Mouse (Mus musculus) liver, adult (tissue): ENCODE data around the gene Npc2.

Source experiments
- GATA4 ChIP-seq: IDR thresholded peaks from 2 replicates; pipeline ENCODE4 v1.6.1; 2014; ENCODE audit warnings: mild to moderate bottlenecking, low read length; ENCODE audit not compliant: insufficient replicate concordance

The Npc2 gene

GRCm38 (mm10) chr12:84799086-84799485, 26.1 kb upstream of the Npc2 start:
- no peak for TF ChIP-seq GATA4

DNA sequence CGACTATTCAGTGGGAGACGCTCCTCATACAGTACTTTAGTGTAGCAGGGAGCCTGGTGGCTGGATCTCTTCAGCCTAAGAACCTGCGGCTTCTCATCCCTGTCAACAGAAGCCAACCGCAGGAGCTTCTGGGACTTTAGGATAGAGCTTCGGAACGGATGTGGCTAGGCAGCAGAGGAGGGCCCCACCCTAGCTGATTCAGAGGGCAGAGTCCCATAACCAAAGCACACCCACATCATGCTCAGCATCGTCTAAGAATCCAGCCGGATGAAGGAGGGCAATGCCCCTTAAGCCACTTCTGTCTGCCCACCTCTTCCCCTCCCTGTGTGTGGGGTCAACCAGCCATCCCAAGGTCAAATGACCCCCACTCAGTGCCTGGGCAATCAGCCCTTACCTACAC, 21.7 kb upstream of the Npc2 start:
- no peak for TF ChIP-seq GATA4

DNA sequence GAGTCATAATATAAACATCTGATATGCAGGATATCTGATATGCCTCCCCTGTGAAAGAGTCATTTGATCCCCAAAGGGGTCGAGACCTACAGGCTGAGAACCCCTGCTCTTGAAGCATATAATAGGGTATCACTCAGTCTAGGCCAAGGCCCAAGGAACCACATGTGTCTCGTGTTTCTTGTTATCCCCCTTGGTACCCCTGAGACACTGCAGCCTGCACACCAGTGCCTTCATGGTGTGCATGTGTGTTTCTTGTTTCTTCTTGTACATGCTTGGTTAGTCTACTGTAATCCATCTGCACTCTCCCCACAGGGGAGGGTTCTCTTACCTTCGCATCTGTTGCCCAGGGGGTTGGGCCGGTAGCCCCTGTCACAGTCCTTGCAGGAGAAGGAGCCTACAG, 19.7 kb upstream of the Npc2 start:
- no peak for TF ChIP-seq GATA4

GRCm38 (mm10) chr12:84790853-84791252, 17.9 kb upstream of the Npc2 start:
- no peak for TF ChIP-seq GATA4

DNA sequence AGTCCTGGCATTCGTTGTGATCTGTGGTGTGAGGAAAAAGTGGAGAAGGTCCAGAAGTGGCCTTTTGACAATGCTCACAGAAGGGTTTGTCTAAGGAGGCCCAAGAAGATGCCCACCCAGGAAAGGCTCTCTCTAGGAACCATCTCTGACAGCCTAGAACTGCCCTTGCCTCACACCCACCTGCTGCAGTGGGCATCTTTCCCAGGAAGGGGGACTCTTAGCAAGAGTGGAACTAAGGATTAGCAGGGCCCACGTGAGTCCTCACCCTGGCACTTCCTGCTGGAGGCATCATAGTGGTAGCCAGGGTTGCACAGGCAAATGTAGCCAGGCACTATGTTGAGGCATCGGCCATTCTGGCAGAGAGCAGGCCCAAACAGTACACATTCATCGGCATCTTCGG, 13.1 kb upstream of the Npc2 start:
- no peak for TF ChIP-seq GATA4

GRCm38 (mm10) chr12:84784604-84785381, 11.8 kb upstream of the Npc2 start:
- TF ChIP-seq GATA4, result no peak

DNA sequence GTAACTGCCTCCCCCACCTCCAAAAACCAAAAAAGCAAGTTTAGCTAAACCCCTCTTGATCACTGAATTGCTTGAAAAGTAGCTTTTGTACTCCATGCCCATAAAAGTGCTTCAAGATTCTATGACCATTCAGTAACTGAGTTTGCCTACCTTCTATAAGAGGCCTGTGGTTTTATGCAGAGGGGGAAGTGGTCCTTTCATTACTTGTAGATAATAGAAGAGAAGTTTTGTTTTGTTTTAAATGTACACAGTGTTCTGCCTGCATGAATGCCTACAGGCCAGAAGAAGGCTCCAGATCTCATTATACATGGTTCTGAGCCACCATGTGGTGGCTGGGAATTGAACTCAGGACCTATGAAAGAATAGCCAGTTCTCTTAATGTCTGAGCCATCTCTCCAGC, 3.3 kb upstream of the Npc2 start:
- TF ChIP-seq GATA4, result no peak

GRCm38 (mm10) chr12:84774376-84774775, 1.4 kb upstream of the Npc2 start:
- TF ChIP-seq GATA4, result no peak

GRCm38 (mm10) chr12:84773476-84773875, 524 bp upstream of the Npc2 start:
- no peak for TF ChIP-seq GATA4

GRCm38 (mm10) chr12:84771981-84772520, 901 bp downstream of the Npc2 start:
- no peak for TF ChIP-seq GATA4

- no peak for TF ChIP-seq GATA4
These were observed 3.3 kb downstream of the Npc2 start for GRCm38 (mm10) chr12:84769624-84770023.

DNA sequence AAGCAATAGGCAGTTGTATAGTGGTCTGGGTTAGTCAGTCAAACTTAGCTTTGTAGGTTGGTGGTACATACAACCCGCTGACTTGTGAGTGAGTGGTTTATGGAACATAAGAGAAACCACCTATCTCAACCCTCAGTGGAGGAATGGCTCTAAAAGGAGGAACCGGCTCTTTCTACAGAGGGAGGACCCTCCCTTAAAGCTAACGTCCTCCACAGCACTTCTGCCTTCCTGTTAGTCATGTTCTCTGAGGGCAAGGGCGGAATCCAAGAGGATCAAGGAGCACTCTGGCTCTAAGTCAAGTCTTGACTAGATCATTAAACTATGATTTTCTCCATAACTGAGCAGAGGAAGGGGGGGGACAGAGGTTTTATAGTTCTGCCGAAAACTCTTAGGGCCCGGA, 5.4 kb downstream of the Npc2 start:
- no peak for TF ChIP-seq GATA4

DNA sequence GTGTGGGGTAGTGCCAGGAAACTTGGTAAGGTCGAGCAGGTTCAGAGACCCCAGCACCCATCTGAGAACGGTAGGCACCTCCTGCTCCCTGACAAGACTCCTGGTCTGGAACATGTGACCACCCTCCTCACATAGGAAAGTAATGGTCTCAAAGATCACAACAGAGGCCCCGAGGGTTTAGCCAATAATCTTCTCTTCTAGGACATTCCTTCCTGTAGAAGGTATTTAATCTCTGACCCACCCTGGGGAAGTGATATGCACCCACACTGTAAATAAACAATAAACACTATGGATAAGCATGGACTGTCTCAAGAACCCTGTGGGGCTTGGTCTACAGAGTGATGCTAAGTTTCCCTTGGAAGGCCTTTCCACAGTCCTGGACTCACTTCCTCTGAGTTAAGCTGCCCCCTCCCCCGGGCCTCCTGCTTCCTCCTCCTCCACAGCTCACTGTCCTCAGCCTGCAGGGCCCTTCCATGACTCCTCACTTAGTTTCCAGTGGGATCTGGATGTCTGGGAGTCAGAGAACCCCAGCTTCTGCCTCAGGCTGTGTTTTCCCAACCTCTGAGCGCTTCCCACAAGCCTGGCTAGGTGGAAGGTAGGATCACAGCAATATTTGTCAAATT, 6.7 kb downstream of the Npc2 start:
- no peak for TF ChIP-seq GATA4

- TF ChIP-seq GATA4, result no peak
These were observed 7.4 kb downstream of the Npc2 start for GRCm38 (mm10) chr12:84765506-84765905.

DNA sequence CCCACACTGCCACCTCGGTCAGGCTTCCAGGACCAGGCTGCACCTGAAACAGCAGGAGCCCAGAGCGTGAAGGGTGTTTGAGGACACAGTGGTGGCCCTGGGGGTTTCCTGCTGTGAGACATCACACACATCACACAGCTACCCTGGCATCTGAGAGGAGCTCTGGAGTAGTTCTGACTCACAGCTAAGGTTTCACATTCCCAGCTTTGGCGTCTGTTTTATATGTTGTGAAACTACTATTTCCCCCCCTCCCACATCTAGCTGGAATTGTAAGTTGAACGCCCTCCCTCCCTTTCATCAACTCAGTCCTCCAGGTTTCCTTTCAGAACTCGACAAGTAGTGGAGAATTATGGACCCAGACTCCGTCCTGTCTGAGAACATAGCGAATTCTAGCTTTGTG, 8.2 kb downstream of the Npc2 start:
- no peak for TF ChIP-seq GATA4

DNA sequence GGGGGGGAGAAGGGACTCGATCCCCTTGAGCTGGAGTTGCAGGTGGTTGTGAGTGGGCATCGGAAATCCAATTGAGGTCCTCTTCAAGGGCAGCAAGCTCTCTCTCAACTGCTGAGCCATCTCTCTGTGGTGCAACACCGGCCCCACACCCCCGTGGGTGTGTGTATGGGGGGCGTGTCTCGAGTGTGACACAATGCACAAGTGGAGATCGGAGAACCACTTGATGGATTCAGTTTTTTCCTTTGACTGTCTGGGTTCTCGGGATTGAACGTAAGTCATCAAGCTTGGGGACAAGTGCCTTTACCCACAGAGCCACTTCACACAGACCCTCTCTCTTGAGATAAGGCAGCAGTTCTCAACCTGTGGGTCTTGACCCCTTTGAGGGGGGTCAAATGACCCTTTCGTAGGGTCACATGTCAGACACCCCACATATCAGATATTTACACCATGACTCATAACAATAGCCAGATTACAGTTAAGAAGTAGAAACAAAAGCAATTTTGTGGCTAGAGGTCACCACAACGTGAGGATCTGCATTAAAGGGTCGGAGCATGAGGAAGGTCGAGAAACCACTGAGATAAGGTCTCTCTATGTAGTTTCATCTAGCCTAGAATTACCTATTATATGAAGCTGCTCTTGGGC, 9.3 kb downstream of the Npc2 start:
- no peak for TF ChIP-seq GATA4

GRCm38 (mm10) chr12:84762532-84762931, 10.4 kb downstream of the Npc2 start:
- no peak for TF ChIP-seq GATA4

- TF ChIP-seq GATA4, result no peak
These were observed 13.9 kb downstream of the Npc2 start for GRCm38 (mm10) chr12:84759063-84759462.
